Mouse (Mus musculus) kidney, embryonic 14.5 days (tissue): ENCODE data around the gene Slc35b1. TPM values are rescaled to one million over a fixed set of nuclear protein-coding genes. Genes with fewer than 3 reads are reported as not detected.

ENCODE experiments used
- ATAC-seq: fragments of 200-750 bp; cut with Nextera tagmentation; 2 replicates; pipeline ENCODE4 v1.8.0; 2017; ENCODE audit warnings: moderate number of reproducible peaks, mild to moderate bottlenecking, moderate TSS enrichment, moderate library complexity; ENCODE audit not compliant: low FRiP score, low TSS enrichment
- H3K27ac ChIP-seq: fragments of 300-500 bp; sonication (generic); 2 replicates; pipeline ENCODE4 v1.5.1; 2014; ENCODE audit warnings: low read depth, mild to moderate bottlenecking, low read length, moderate library complexity, mixed read lengths
- H3K27me3 ChIP-seq: fragments of 300-500 bp; sonication (generic); 2 replicates; pipeline ENCODE4 v1.6.1; 2014; ENCODE audit warnings: mild to moderate bottlenecking, low read length; ENCODE audit not compliant: control insufficient read depth, insufficient read depth
- H3K36me3 ChIP-seq: fragments of 300-500 bp; sonication (generic); 2 replicates; pipeline ENCODE4 v1.6.1; 2014; ENCODE audit warnings: low read length, mixed read lengths; ENCODE audit not compliant: control insufficient read depth, insufficient read depth
- H3K4me1 ChIP-seq: fragments of 300-500 bp; sonication (generic); 2 replicates; pipeline ENCODE4 v1.6.1; 2014; ENCODE audit warnings: low read length, mixed read lengths; ENCODE audit not compliant: control insufficient read depth, insufficient read depth
- H3K4me2 ChIP-seq: fragments of 300-500 bp; sonication (generic); replicated peaks from 2 replicates; pipeline ENCODE4 v1.6.1; 2014; ENCODE audit warnings: low read depth, mild to moderate bottlenecking, low read length
- H3K4me3 ChIP-seq: fragments of 300-500 bp; sonication (generic); 2 replicates; pipeline ENCODE4 v1.5.1; 2014; ENCODE audit warnings: mild to moderate bottlenecking, low read length
- H3K9ac ChIP-seq: fragments of 300-500 bp; sonication (generic); 2 replicates; pipeline ENCODE4 v1.6.1; 2014; ENCODE audit warnings: low read depth, mild to moderate bottlenecking, low read length, moderate library complexity
- H3K9me3 ChIP-seq: fragments of 300-500 bp; sonication (generic); 2 replicates; pipeline ENCODE4 v1.6.1; 2016; ENCODE audit warnings: low read length; ENCODE audit not compliant: control insufficient read depth
- WGBS: fragments of 180-500 bp; shearing (Covaris S2); extraction: QIAGEN DNeasy Blood & Tissue Kit; methylation state at CpG from one replicate; pipeline ENCODE4 v1.1.7; 2014; 5-methylcytosine and 5-hydroxymethylcytosine counted together
- polyA plus RNA-seq: library from polyadenylated mRNA; unstranded; fragments of >200 nt; fragmentation: Nextera tagmentation; extraction: Ambion mirVana; gene quantifications from 2 replicates; pipeline ENCODE4 v1.2.1, GENCODE M21; 2014

The Slc35b1 gene
- polyA plus RNA-seq, 1 experiment from 2014 or later: 111 TPM

- Histone ChIP-seq H3K9ac (no peak overlapping the region), H3K4me1 (peaks cover 2% of the 10 kb centered on the region), H3K4me3 (no peak overlapping the region), H3K27me3 (no peaks in the 10 kb centered on the region), H3K36me3 (no peaks in the 10 kb centered on the region), H3K27ac (no peak overlapping the region), H3K9me3 (no peaks in the 10 kb centered on the region), H3K4me2 (no peak overlapping the region)
- 79% methylated on average over 2 of the region's 2 CpGs for WGBS
- ATAC-seq: no peak
Observed at GRCm38 (mm10) chr11:95420880-95421435, 36.5 kb downstream of the Slc35b1 start.

GRCm38 (mm10) chr11:95423505-95423904 is 39.0 kb downstream of the Slc35b1 start:
- Histone ChIP-seq H3K27ac (no peak overlapping the region), H3K4me1 (no peaks in the 10 kb centered on the region), H3K36me3 (no peaks in the 10 kb centered on the region), H3K4me3 (no peak overlapping the region), H3K27me3 (no peaks in the 10 kb centered on the region), H3K9me3 (no peaks in the 10 kb centered on the region), H3K4me2 (no peak overlapping the region), H3K9ac (no peak overlapping the region)
- WGBS: 80% methylated on average over 3 of the region's 3 CpGs
- no peak for ATAC-seq

- H3K36me3 ChIP-seq: no peaks in the 10 kb centered on the region
- WGBS: 90% methylated on average over 2 of the region's 2 CpGs
- no peak overlapping the region for H3K27ac ChIP-seq
- H3K4me2 ChIP-seq: no peak overlapping the region
- H3K4me3 ChIP-seq: no peak overlapping the region
- H3K27me3 ChIP-seq: no peaks in the 10 kb centered on the region
- H3K4me1 ChIP-seq: no peaks in the 10 kb centered on the region
- no peak for ATAC-seq
- no peaks in the 10 kb centered on the region for H3K9me3 ChIP-seq
- no peak overlapping the region for H3K9ac ChIP-seq
Observed at GRCm38 (mm10) chr11:95431344-95431743, 46.9 kb downstream of the Slc35b1 start.

- Histone ChIP-seq H3K27ac (no peak overlapping the region), H3K4me2 (no peak overlapping the region), H3K9ac (no peak overlapping the region), H3K4me3 (no peak overlapping the region), H3K4me1 (no peaks in the 10 kb centered on the region), H3K9me3 (no peaks in the 10 kb centered on the region), H3K36me3 (no peaks in the 10 kb centered on the region), H3K27me3 (no peaks in the 10 kb centered on the region)
- 92% methylated on average over 2 of the region's 2 CpGs for WGBS
- ATAC-seq: no peak
Observed at GRCm38 (mm10) chr11:95432194-95432593, 47.7 kb downstream of the Slc35b1 start.

Other genes with a start within 250 kb of the Slc35b1 start
- gene Dlx4, start 238.4 kb upstream of the Slc35b1 start, polyA plus RNA-seq: not detected in 2 replicates
- gene Tac4, start 123.2 kb upstream of the Slc35b1 start, polyA plus RNA-seq: 0.20 TPM in 1 of 2 replicates, not detected in the other
- gene Kat7, start 74.4 kb upstream of the Slc35b1 start, polyA plus RNA-seq: 55.5 and 80.1 TPM in 2 replicates
- 11.9 and 13.0 TPM in 2 replicates for gene Fam117a, start 47.7 kb upstream of the Slc35b1 start, polyA plus RNA-seq
- gene Spop, start 29.4 kb downstream of the Slc35b1 start, polyA plus RNA-seq: 71.4 and 112 TPM in 2 replicates
- 0.51 and 0.59 TPM in 2 replicates for gene Nxph3, start 129.9 kb downstream of the Slc35b1 start, polyA plus RNA-seq
- gene Ngfr, start 203.0 kb downstream of the Slc35b1 start, polyA plus RNA-seq: 16.8 and 23.4 TPM in 2 replicates